Mouse (Mus musculus) testis, postnatal 10 days (tissue): ENCODE data around the gene Trim31.
A peak's percentile ranks its signal among the peaks of the same experiment; 100 is the strongest.

ENCODE experiments used
- DNase-seq: peaks from one replicate; pipeline ENCODE4 v3.0.0; 2021; ENCODE audit warnings: low spot score

Gene Trim31

DNA sequence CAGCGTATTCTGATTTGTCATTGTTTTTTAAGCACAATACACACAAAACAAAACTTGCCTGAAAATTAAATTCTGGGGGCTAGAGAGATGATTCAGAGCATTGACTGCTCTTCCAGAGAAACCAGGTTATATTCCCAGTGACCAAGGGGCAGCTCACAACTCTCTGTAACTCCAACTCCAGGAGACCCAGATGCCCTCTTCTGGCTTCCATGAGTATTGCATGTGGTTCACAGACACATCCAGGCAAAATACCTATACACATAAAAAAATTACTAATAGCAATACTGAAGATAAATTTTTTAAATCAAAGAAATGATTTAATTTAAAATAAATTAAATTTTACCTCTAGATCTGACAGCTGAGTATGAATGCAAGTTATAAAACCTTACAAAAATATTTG is 1.3 kb upstream of the Trim31 start:
- DNase-seq, result peak; percentile 61

DNA sequence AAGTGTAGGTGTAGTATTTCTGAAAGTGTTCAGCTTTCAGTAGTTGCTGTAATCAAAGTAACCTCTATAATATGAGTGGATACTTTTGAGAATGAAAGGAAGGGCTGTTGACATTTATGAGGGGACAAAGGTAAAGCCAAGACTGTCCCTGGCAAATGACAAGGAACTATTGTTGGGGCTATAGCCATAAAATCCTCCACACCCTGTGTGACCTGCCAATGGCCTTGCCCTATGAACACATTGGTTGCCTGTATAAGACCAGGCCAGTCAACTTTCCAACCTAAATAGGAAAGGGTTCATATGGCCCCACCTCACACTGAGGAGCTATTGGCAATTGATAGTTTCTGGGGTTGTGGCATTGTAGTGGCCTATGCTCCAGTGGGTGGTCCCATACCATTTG is 853 bp upstream of the Trim31 start:
- DNase-seq, result no peak

- no peak for DNase-seq
These were observed 1.5 kb downstream of the Trim31 start for GRCm38 (mm10) chr17:36899376-36899775.

DNA sequence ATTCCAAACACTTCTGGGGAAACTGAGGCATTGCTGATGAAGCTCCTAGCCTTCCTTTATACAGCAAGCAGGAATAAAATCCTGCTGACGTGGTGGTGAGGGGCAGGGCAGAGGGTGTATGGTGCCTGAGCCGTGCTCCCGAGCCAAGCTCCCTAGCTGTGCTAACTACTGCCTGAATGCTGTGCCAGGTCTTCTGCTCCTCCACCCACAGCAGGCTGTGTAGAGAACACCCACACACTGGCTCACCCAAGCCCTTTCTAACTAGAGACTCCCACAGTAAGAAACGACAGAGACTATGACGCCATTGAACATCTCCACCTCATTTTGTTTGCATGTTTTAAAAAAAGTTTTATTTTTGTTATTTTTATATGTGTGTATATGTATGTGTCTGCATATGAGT is 2.1 kb downstream of the Trim31 start:
- DNase-seq, result no peak

DNA sequence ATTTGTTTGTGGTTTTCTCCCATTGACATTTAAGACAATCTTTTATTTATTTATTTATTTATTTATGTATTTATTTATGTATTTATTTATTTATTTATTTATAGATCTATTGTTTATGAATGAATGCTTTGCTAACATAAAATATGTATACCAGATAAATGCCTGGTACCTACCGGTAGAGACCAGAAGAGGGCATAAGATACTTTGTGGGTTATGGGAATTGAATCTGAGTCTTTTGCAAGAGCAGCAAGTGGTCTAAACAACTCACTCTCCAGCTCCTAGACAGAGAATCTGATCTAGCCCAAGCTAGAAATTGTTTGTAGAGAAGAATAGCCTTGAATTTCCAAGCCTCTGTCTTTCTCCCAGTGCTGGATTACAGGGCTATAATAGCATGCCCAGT is 2.8 kb downstream of the Trim31 start:
- no peak for DNase-seq

- DNase-seq, result no peak
These were observed 5.7 kb downstream of the Trim31 start for GRCm38 (mm10) chr17:36903651-36904050.

- DNase-seq, result no peak
These were observed 10.3 kb downstream of the Trim31 start for GRCm38 (mm10) chr17:36908235-36908634.

DNA sequence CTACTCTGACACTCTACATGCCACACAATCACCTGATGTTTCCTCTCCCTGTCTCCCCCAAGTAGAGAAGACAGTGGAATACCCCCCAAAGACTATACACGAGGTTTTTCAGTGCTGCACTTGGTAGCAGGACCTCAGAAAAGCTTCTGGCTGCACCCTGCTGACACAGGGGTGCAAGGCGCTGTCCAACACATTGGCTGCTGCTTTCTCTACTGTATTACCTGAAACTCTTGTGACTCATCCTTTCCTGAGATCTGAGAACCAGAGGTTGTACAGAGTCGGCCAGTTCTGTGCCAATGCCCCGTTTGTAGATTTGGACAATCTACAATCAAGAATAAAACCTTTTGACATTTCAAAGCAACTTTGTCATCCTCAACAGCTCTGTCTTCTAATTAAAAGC is 11.9 kb downstream of the Trim31 start:
- DNase-seq, result no peak

GRCm38 (mm10) chr17:36912031-36912430 is 14.1 kb downstream of the Trim31 start:
- no peak for DNase-seq

- peak; percentile 91 for DNase-seq
These were observed 16.2 kb downstream of the Trim31 start for GRCm38 (mm10) chr17:36914108-36914507.

- peak; percentile 88 for DNase-seq
These were observed 17.2 kb downstream of the Trim31 start for GRCm38 (mm10) chr17:36915076-36915475.

DNA sequence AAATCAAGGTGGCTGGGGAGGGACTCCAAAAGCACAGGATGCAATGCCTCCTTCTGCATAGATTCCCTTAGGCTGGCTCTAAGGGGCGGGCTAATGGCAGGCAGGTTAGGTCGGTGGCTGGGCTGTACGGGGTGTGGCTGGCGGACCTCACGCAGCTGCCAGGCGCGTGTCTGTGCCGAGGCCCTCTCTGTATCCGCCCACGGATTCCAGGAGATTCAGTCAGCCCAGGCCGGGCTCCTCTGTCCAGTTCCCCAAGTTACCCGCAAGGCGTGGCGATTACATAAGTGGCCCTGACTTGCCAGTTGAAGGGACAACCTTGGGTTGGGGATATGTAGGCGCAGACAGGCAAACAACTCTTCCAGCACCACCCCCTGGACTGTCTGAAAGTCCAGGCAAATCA is 22.3 kb downstream of the Trim31 start:
- no peak for DNase-seq

GRCm38 (mm10) chr17:36922715-36923114 is 24.8 kb downstream of the Trim31 start:
- no peak for DNase-seq

DNA sequence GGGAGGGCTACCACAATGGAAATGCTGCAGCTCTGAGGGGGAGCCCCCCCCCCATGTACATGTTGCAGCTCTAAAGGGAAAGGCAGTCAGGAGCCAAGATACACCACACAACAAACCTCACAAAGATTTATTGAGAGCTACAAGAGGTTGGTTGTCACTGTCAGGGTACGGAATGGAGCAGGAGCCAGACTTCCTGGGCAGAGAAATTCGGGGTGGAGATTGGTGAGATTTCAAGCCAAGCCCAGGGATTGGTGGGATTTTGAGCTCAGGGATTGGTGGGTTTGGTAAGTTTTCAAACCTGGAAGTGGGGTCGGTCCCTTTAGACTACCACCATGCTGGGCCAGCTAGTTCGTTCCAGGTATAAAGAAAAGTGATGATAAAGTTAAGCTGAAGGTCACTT is 25.6 kb downstream of the Trim31 start:
- no peak for DNase-seq

DNA sequence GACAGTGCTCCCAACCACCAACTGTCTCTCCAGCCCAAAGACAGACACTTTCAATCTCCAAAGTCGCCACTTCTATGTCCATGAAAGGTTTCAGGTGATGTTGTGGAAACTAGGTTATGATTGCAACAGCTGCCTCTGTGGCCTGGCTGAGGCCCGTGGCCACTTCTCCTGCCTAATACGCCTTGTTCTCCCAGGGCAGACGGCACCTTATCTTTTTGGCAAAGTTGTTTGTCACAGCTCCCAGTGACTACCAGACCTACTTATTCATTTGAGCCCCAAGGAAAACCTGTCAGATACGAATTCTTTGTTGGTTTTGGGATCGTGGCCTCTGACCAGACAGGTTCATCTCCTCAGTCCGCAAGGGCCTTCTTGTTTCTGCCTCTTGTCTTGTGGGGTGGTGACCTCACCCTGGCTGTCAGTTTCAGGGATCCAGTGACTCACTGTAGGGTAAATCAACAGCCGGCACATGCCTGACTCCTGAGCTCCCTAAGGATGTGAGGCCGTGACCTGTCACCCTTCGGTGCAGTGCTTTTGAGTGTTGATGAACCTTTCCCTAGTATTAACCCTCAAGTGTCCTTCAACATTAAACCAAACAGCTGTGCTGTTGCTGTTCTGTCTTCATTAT is 29.7 kb downstream of the Trim31 start:
- DNase-seq, result no peak

DNA sequence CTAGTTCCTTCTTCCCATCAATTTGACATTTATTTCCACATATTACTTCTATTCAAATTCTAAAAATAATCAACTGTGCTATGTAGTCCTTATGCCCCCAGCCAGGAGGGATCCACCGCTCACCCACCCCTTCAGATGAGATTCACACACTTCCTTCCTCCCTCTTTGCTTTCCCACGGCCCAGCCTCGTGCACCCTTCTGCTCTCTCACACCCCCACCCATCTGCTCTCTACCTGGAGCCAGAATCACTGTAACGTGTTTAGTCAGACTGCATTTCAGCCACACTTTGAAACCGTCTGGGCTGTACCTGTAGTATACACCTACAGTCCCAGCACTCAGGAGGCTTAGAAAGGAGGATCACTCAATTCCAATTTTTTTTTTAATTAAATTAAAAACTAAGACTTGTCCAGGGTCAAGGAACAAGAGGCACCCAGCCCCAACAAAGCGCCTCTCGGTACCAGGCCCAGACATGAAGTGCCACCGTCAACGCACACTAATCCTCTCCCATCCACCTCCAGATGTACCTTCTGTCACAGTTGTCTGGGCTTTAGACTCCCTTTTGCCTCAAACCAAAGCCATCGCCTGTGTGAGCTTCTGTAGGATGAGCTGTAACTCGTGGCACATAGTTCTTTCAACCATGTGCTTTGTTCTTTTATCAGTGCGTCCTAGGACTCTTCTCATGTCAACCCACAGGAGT is 31.5 kb downstream of the Trim31 start:
- DNase-seq, result no peak

DNA sequence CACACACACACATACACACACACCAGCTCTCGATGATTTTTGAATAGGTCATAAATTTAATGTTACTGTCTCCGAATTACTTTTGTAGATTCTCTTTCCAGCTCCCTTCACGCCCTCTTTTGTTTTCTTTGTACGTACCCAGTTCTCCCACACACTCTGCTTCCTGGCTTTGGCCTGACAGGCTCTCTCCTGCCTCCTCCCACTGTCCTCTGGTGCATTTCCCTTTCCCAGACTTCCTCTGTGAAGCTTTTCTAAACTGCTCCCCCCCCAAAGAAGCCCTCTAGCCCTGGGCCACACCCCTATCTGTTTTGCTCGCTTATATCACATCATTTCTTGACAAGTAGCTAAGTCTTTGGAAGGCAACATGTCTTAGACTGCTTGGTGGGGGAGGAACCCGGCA is 32.3 kb downstream of the Trim31 start:
- DNase-seq, result no peak

- no peak for DNase-seq
These were observed 33.2 kb downstream of the Trim31 start for GRCm38 (mm10) chr17:36931130-36931529.

- no peak for DNase-seq
These were observed 33.9 kb downstream of the Trim31 start for GRCm38 (mm10) chr17:36931806-36932205.

GRCm38 (mm10) chr17:36938056-36938455 is 40.1 kb downstream of the Trim31 start:
- no peak for DNase-seq

GRCm38 (mm10) chr17:36942391-36942790 is 44.5 kb downstream of the Trim31 start:
- DNase-seq, result peak; percentile 62

GRCm38 (mm10) chr17:36942791-36943471 is 45.0 kb downstream of the Trim31 start, which contains the start of gene Rnf39:
Gene Rnf39 (plus strand): TSS chr17:36942918.
- DNase-seq, result peak; percentile 55

DNA sequence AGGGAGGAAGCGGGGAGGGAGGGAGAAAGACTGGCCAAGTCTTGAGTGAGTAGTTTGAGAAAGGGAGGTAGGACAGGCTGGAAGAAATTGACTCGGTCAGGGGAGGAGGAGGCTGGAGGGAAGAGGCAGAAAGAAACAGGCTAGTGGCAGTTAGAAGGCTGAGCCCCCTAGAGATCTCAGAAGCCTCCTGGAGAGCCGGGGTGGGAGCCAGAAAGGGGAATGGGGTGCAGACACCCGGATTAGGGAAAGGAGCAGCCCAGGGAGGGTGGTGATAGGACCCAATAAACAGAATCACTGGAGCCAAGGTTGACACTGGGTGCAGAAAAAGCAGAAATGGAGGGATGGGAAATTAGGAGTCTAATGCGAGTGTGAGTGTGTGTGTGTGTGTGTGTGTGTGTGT is 45.8 kb downstream of the Trim31 start:
- DNase-seq, result no peak
